Mouse (Mus musculus): ENCODE measurements at regions not wholly inside any gene's neighbourhood (a gene's known extent, or its start where the extent isn't known, plus 50 kb on each side); places are given as distances from the start of the nearest gene placed in this dataset.
"Not testable (repeated sequence)": the region's sequence is repeated elsewhere in the genome, so short reads cannot be mapped to it uniquely, and the experiment has no call there.

DNA sequence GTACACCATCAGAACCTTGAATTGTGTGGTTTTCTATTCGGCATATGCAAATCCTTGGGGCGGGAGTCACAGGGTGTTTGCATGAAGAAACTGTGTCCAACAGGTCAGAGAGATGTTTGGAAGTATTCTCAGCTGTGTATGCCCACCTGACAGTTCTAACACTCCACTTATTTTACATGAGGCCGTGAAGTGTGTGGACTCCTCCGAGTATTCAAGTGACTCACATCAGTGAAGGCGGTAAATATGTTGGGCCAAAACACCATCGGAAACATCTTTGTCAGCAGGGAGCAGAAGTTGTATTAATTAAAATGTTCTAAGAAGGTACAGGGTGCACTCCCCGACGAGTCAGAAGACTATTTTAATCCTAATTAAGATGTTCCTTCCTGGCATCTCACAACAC lies 79.8 kb upstream of the Zbtb18 start:
- TF ChIP-seq CTCF (IDR thresholded peaks at IDR 0.05; ENCODE audit: insufficient read depth, low read length) (no peak), POLR2A (IDR thresholded peaks at IDR 0.05; ENCODE audit: borderline replicate concordance, extremely low read depth, low read depth, low read length) (no peak)
- H3K4me3 ChIP-seq (replicated peaks; ENCODE audit: extremely low read depth, low read depth, low read length), result no peak overlapping the region
- H3K4me1 ChIP-seq (ENCODE audit: control insufficient read depth, insufficient read depth, low read length), result no peaks in the 10 kb centered on the region
- 91% methylated on average over 8 of the region's 8 CpGs for WGBS
- DNase-seq, result no peak

DNA sequence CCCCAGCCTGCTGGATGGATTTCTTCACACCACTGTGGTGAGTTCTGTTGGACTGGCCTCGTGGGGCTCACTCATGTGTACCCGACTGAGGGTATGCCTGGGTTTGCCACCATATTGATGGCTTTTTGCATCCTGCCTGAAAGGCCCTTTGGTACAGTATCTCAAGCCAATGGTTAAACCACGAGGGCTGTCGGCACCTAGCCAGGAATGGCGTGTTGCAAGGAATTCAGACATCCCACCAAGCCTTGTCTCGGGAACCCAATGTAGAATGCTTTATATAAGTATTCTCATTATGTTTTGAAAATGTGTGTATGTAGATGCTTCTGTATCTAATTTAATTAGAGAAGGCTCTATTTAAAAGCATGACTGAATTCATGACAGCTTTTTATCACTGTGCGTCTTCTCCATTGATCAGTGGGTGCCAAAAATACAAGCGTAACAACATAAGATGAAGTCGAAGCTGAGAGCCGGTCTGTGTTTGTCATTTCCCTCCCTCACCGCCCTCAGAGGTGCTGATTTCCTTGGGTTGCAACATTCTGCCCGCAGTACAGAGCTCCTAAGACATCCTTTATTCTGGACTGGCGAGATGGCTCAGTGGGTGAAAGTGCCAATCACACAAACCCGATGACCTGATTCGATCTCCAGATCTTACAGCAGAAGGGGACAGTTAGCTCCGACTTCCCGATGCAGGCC lies 90.5 kb upstream of the Akt3 start:
- Histone ChIP-seq H3K4me3 (replicated peaks; ENCODE audit: extremely low read depth, low read depth, low read length) (no peak overlapping the region), H3K4me1 (ENCODE audit: control insufficient read depth, insufficient read depth, low read length) (no peaks in the 10 kb centered on the region)
- TF ChIP-seq POLR2A (IDR thresholded peaks at IDR 0.05; ENCODE audit: borderline replicate concordance, extremely low read depth, low read depth, low read length) (no peak), CTCF (IDR thresholded peaks at IDR 0.05; ENCODE audit: insufficient read depth, low read length) (no peak)
- 90% methylated on average over 17 of the region's 17 CpGs for WGBS
- DNase-seq, result no peak

DNA sequence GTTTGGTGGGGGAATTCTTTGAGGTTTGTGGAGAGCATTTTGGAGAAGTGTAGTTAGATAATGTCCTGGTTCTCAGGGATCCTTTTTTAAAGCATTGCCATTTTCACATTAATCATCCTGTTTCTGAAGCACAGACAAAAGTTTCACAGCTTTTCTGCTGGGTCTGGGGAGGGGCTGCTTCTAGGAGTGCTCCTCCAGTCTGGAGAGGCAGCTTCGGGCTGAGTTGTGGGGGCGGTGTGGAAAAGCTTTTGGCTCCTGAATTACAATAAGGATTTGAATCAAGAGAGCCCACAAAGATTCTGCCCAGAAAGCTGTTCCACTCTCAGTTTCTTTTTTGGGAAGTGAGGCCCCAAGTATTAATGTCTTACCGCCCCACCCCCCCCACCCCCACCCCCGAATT lies 89.2 kb upstream of the Akt3 start:
- no peaks in the 10 kb centered on the region for H3K4me1 ChIP-seq (ENCODE audit: control insufficient read depth, insufficient read depth, low read length)
- no peak overlapping the region for H3K4me3 ChIP-seq (replicated peaks; ENCODE audit: extremely low read depth, low read depth, low read length)
- WGBS, result 47% methylated on average over 4 of the region's 4 CpGs
- TF ChIP-seq CTCF (IDR thresholded peaks at IDR 0.05; ENCODE audit: insufficient read depth, low read length) (no peak), POLR2A (IDR thresholded peaks at IDR 0.05; ENCODE audit: borderline replicate concordance, extremely low read depth, low read depth, low read length) (no peak)
- no peak for DNase-seq

DNA sequence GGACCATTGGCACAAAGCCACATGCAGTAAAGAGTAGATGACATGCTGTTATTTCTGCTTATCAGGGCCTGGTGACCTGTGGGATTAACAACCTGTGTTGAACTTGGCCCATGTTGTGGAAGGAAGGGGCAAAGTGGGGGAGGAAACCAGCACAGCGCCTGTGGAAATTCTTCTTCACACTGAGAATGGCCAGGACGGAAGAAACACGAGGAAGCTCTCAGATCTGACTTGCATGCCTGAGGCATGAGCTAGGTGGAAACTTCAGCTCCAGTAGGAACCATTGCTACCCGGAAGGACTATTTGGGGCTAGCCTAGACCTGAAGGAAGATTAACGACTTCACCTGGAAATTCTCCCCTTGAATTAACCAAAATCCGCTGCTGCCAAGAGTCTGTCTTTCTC lies 88.5 kb upstream of the Akt3 start:
- DNase-seq, result no peak
- TF ChIP-seq POLR2A (IDR thresholded peaks at IDR 0.05; ENCODE audit: borderline replicate concordance, extremely low read depth, low read depth, low read length) (no peak), CTCF (IDR thresholded peaks at IDR 0.05; ENCODE audit: insufficient read depth, low read length) (no peak)
- 44% methylated on average over 6 of the region's 6 CpGs for WGBS
- no peak overlapping the region for H3K4me3 ChIP-seq (replicated peaks; ENCODE audit: extremely low read depth, low read depth, low read length)
- no peaks in the 10 kb centered on the region for H3K4me1 ChIP-seq (ENCODE audit: control insufficient read depth, insufficient read depth, low read length)

DNA sequence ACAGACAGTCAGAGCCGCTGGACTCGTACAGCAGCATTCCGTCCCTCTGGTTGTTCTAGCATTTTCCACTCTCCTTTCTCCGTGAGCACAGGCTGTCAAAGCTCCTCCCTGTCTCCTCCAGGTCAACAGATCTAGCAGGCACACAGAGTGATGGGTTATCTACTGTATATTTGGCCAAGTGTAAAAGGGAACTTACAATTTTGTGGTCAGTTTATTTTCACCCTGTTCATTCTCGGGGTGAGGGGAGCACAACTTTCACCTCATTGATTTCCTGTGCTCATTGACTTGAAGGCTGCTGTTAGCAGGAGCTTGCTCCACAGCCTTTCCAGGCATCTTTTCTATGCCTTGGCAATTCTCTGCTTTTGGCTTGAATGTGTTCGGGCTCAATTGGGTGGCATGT lies 87.5 kb upstream of the Akt3 start:
- 65% methylated on average over 6 of the region's 6 CpGs for WGBS
- Histone ChIP-seq H3K4me1 (ENCODE audit: control insufficient read depth, insufficient read depth, low read length) (no peaks in the 10 kb centered on the region), H3K4me3 (replicated peaks; ENCODE audit: extremely low read depth, low read depth, low read length) (no peak overlapping the region)
- no peak for DNase-seq
- TF ChIP-seq POLR2A (IDR thresholded peaks at IDR 0.05; ENCODE audit: borderline replicate concordance, extremely low read depth, low read depth, low read length), result no peak

DNA sequence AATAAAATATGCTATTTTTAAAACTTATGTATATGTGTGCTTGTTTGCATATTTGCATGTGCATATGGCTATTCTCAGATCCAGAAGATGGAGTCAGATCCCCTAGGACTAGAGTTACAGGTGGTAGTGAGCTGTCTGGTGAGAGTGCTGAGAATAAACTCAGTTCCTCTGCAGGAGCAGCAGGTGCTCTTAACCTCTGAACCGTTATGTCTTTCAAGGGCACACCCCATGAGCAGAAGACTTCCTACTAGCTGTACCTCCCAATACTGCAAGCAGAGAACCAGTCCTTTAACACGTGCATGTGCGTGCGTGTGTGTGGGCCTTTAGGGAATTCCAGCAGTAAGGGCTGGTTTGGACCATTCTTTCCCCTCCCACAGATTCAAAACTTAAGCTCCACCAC lies 85.9 kb upstream of the Akt3 start:
- DNase-seq, result no peak
- no peak overlapping the region for H3K4me3 ChIP-seq (replicated peaks; ENCODE audit: extremely low read depth, low read depth, low read length)
- 84% methylated on average over 4 of the region's 4 CpGs for WGBS
- no peaks in the 10 kb centered on the region for H3K4me1 ChIP-seq (ENCODE audit: control insufficient read depth, insufficient read depth, low read length)
- TF ChIP-seq CTCF (IDR thresholded peaks at IDR 0.05; ENCODE audit: insufficient read depth, low read length) (no peak), POLR2A (IDR thresholded peaks at IDR 0.05; ENCODE audit: borderline replicate concordance, extremely low read depth, low read depth, low read length) (no peak)

DNA sequence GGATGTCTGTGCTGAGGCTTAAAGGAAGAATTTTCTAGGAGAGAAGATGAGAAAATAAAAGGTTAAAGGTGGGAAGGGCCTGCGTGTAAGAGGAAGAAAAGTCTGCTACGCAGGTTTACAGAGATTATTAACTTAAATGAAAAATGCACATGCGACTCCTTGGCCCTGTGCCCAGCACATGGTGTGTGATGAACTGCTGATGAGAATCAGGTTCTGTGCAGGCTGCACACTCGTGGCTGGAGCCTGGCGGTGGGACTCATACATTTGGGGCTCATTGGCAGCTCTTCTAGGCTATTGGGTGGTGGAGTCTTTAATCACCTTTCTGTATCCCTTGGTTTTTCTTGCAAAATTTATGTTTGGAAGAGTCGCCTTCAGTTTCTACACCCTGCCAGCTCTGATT lies 85.1 kb upstream of the Akt3 start:
- Histone ChIP-seq H3K4me3 (replicated peaks; ENCODE audit: extremely low read depth, low read depth, low read length) (no peak overlapping the region), H3K4me1 (ENCODE audit: control insufficient read depth, insufficient read depth, low read length) (no peaks in the 10 kb centered on the region; the same call in 1 of the 2 replicates)
- TF ChIP-seq POLR2A (IDR thresholded peaks at IDR 0.05; ENCODE audit: borderline replicate concordance, extremely low read depth, low read depth, low read length) (no peak), CTCF (IDR thresholded peaks at IDR 0.05; ENCODE audit: insufficient read depth, low read length) (no peak)
- WGBS, result 14% methylated on average over 6 of the region's 6 CpGs
- DNase-seq, result no peak

DNA sequence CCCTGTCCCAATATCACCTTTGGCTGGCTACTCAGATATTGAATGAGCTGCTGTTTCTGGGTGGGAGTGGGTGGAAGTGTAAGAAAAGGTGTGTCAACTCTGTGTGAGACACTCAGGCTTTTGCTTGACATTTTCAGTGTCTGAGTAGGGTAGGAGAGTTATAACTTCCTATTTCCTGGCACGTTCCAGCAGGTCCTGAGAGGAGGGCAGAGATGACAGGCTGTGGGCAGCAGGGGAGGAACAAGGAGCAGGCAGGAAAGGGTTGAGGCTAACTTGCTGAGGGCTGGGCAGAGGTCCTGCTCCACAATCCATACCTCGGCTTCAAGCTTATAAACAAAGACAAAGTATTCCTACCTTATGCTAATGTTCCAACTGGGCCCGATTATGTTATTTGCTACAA lies 82.2 kb upstream of the Akt3 start:
- 51% methylated on average over 3 of the region's 3 CpGs for WGBS
- H3K4me1 ChIP-seq (ENCODE audit: control insufficient read depth, insufficient read depth, low read length), result no peaks in the 10 kb centered on the region; the same call in 1 of the 2 replicates
- TF ChIP-seq CTCF (IDR thresholded peaks at IDR 0.05; ENCODE audit: insufficient read depth, low read length), result no peak
- no peak for TF ChIP-seq POLR2A (IDR thresholded peaks at IDR 0.05; ENCODE audit: borderline replicate concordance, extremely low read depth, low read depth, low read length)
- no peak overlapping the region for H3K4me3 ChIP-seq (replicated peaks; ENCODE audit: extremely low read depth, low read depth, low read length)
- DNase-seq, result no peak

DNA sequence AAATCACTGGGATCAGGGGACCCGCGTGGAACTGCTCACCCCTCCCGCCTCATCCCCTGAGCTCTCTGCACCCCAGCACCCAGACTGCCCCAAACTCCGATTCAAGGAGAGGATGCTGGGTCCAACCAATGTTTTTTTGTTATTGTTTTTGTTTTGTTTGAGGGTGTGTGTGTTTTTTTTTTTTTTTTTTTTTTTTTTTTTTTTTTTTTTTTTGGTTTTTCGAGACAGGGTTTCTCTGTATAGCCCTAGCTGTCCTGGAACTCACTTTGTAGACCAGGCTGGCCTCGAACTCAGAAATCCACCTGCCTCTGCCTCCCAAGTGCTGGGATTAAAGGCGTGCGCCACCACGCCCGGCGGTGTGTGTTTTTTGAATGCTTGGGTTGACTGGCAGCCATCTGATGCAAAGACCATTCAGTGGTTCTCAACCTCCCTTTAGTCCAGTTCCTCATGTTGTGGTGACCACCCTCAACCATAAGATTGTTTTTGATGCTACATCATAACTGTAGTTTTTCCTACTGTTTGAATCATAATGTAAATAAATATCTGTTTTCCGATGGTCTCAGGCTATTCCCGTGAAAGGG lies 81.3 kb upstream of the Akt3 start:
- WGBS, result 68% methylated on average over 12 of the region's 13 CpGs
- H3K4me1 ChIP-seq (ENCODE audit: control insufficient read depth, insufficient read depth, low read length); DNase-seq: not testable (repeated sequence)
- H3K4me3 ChIP-seq (replicated peaks; ENCODE audit: extremely low read depth, low read depth, low read length), result peak overlapping the region; percentile 69

DNA sequence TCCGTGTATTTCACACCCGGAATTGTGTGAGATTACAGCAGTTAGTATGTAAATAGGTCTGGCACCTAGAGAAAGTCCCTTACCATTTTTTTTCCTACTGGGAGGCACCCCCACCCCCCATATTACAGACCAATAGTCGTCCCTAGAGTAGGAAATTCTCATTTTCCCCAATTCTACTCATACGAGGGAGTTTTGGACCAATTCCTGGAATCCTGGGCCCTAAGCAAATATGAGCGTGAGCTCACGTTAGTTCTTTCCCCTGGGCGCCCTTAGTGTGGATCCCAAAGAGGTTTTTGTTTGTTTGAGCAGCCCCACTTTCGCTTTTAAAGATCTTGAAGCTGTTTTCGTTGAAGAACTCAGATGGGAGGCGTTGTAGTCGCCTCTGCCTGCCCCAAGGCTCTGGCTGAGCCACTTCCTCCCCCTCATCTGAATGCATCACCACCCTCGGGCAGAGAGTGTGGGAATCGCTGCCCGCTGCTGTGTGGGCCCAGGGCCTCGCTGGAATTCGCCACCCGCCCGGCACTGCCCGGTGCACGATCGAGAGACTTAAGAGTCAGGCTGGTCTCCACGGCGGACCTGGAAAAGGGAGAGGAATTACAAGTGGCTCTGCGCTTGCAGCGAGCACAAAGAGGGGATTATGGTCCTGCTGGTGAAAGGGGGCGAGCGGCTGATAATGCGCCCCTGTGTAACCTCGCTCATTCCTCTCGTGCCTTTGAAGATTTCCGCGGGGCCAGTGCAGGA lies 80.6 kb upstream of the Akt3 start:
- peak; percentile 50 for DNase-seq
- no peak for TF ChIP-seq CTCF (IDR thresholded peaks at IDR 0.05; ENCODE audit: insufficient read depth, low read length)
- WGBS, result 6% methylated on average over 32 of the region's 32 CpGs
- H3K4me1 ChIP-seq (ENCODE audit: control insufficient read depth, insufficient read depth, low read length), result no peaks in the 10 kb centered on the region; the same call in 1 of the 2 replicates
- H3K4me3 ChIP-seq (replicated peaks; ENCODE audit: extremely low read depth, low read depth, low read length), result peak overlapping the region; percentile 69

Data from lung, adult 2 months (tissue).